Mouse (Mus musculus) bone marrow, adult 2 months (tissue): ENCODE results near the gene Zfp39.

Experiments used
- CTCF ChIP-seq: fragments of 200-500 bp; IDR thresholded peaks from 2 replicates; pipeline ENCODE4 v1.5.1; 2011; ENCODE audit warnings: low read length, control low read depth; ENCODE audit not compliant: control insufficient read depth, insufficient read depth
- POLR2A ChIP-seq: fragments of 200-500 bp; IDR thresholded peaks from 2 replicates; pipeline ENCODE4 v1.6.1; 2011; ENCODE audit warnings: low read depth, mild to moderate bottlenecking, control low read depth, low read length, borderline replicate concordance; ENCODE audit not compliant: control insufficient read depth

DNA sequence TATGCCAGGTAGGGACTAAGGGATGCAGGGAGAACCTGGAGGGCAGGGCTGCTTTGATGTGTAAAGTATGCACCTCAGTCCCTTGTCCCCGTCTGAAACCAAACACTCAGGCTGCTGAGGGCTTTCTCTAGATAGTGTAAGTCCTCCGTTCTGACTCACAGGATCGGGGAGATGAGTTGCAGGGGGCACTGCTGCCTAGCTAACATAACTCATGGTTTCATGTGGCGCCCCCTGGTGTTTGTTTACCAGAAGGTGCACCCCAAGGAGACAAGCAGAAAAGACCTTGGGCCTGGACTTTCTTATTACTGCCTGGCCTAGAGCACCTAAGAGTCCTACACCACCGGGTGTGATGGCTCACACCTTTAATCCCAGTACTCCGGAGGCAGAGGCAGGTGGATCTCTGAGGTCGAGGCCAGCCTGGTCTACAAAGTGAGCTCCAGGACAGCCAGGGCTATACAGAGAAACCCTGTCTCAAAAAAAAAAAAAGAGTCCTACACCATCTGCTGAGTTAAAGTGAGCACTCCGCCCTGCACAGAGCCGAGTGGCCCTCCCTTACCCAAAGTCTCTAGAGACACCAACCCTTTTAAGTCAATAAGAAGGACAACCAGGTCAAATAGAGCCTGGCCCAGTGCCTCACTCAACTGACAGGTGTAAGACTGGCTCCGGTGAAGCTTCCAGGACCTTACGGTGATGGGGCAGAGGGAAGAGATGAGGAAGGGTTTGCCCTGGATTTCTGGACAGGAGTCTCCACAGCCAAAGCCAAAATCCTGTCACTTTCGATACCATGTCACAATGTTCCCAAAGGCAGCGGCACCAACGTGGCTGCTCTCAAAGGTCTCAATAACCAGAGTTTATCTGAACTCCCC, 13.1 kb upstream of the Zfp39 start:
- TF ChIP-seq CTCF (peak; percentile 61), POLR2A (no peak)
